27 mouse cellular contexts compared by ENCODE assay signal in the genomic region with DNA sequence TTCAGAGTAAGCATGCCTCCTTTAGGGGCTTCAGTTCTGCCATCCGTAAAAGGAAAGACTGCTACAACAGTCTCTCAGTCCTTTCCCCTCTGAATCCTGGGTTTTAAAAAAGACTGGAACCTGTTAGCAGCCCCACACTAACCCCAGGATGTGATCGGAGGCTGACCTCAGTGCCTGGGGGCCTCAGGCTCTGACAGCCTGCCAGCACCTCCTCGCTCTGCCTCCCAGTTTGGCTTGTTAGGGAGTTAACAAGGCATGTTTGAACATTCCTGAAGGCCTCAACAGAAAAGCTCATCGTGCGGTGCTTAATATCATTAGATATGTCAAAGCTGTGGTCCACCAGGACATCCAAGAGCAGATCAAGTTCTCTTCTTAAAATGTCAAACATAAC. TPM values are rescaled to one million over a fixed set of nuclear protein-coding genes. Genes with fewer than 3 reads are reported as not detected.
DNase-seq lines count a peak whose midpoint lies in the region; ATAC-seq lines count a peak whose summit lies in the region.
"Had no signal": no experiment of that assay in that cellular context is flagged by ENCODE, and none has a peak within 500 bp of the region (broad histone marks: within the 10 kb centered on the region; RNA-seq: fewer than 3 reads in every experiment).

No protein-coding gene starts in this region.

- no peaks in the 10 kb centered on the region for H3K27me3 ChIP-seq in heart, embryonic 13.5 days (replicated peaks)
- no peaks in the 10 kb centered on the region for H3K27me3 ChIP-seq in kidney, embryonic 14.5 days (ENCODE audit: control insufficient read depth, insufficient read depth, low read length)
- no peaks in the 10 kb centered on the region for H3K27me3 ChIP-seq in embryonic facial prominence, embryonic 13.5 days
- H3K27me3 ChIP-seq in limb, embryonic 12.5 days, result no peaks in the 10 kb centered on the region
- H3K27me3 ChIP-seq: intestine, embryonic 15.5 days; liver, embryonic 15.5 days; midbrain, embryonic 12.5 days; neural tube, embryonic 15.5 days had no signal

- H3K9ac ChIP-seq in heart, embryonic 13.5 days, result no peak overlapping the region
- no peak overlapping the region for H3K9ac ChIP-seq in kidney, embryonic 14.5 days (ENCODE audit: low read depth, low read length)
- no peak overlapping the region for H3K9ac ChIP-seq in embryonic facial prominence, embryonic 13.5 days
- H3K9ac ChIP-seq in limb, embryonic 12.5 days (replicated peaks), result no peak overlapping the region
- H3K9ac ChIP-seq: hindbrain, embryonic 14.5 days; intestine, embryonic 15.5 days; liver, embryonic 15.5 days; midbrain, embryonic 12.5 days; neural tube, embryonic 15.5 days had no signal

- H3K27ac ChIP-seq in heart, embryonic 13.5 days (replicated peaks), result peak overlapping the region; percentile 17; the same call in 1 of the 2 replicates
- no peak overlapping the region for H3K27ac ChIP-seq in kidney, embryonic 14.5 days (ENCODE audit: low read depth, low read length)
- H3K27ac ChIP-seq in embryonic facial prominence, embryonic 13.5 days, result peak overlapping the region; percentile 73
- H3K27ac ChIP-seq in limb, embryonic 12.5 days, result peak overlapping the region; percentile 69
- H3K27ac ChIP-seq: heart, embryonic 10.5 days; hindbrain, embryonic 14.5 days; intestine, embryonic 15.5 days; liver, embryonic 15.5 days; macrophage; midbrain, embryonic 12.5 days; neural tube, embryonic 15.5 days had no signal

- H3K4me1 ChIP-seq in heart, embryonic 13.5 days, result 0 out of 2 replicates have a peak, but pooled peaks cover 6% of the 10 kb centered on the region
- peaks cover 6% of the 10 kb centered on the region; the same call in 1 of the 2 replicates for H3K4me1 ChIP-seq in kidney, embryonic 14.5 days (ENCODE audit: control insufficient read depth, insufficient read depth, low read length)
- peaks cover 15% of the 10 kb centered on the region for H3K4me1 ChIP-seq in embryonic facial prominence, embryonic 13.5 days
- peaks cover 18% of the 10 kb centered on the region for H3K4me1 ChIP-seq in limb, embryonic 12.5 days (replicated peaks)
- H3K4me1 ChIP-seq: intestine, embryonic 15.5 days; liver, embryonic 15.5 days; midbrain, embryonic 12.5 days; neural tube, embryonic 15.5 days had no signal

- no peak for DNase-seq in heart, postnatal 10 days
- DNase-seq in kidney, postnatal 14 days, result peak; percentile 15
- no peak for DNase-seq in urinary bladder, postnatal 4 days (ENCODE audit: low spot score in 2 of 2)
- DNase-seq in cerebellum, adult 18-20 months, result no peak
- DNase-seq: B cell, adult 2 months; cerebellum, adult 9-10 months; gastrocnemius, postnatal 14 days; heart, postnatal 36 days; left cerebral cortex, postnatal 4 days; thymus, postnatal 36 days had no signal

- H3K9me3 ChIP-seq in heart, embryonic 13.5 days, result no peaks in the 10 kb centered on the region
- no peaks in the 10 kb centered on the region for H3K9me3 ChIP-seq in kidney, embryonic 14.5 days (ENCODE audit: control insufficient read depth, low read length)
- no peaks in the 10 kb centered on the region for H3K9me3 ChIP-seq in embryonic facial prominence, embryonic 13.5 days
- H3K9me3 ChIP-seq in limb, embryonic 12.5 days, result 0 out of 2 replicates have a peak, but pooled peaks cover 3% of the 10 kb centered on the region
- H3K9me3 ChIP-seq: heart, embryonic 10.5 days; intestine, embryonic 15.5 days; liver, embryonic 15.5 days; midbrain, embryonic 12.5 days; neural tube, embryonic 15.5 days had no signal

- WGBS in heart, embryonic 13.5 days, result 41% methylated on average over 5 of the region's 5 CpGs
- 33% methylated on average over 5 of the region's 5 CpGs for WGBS in kidney, embryonic 14.5 days
- 28% methylated on average over 5 of the region's 5 CpGs for WGBS in embryonic facial prominence, embryonic 13.5 days
- 20% methylated on average over 5 of the region's 5 CpGs for WGBS in limb, embryonic 12.5 days

- no peaks in the 10 kb centered on the region for H3K36me3 ChIP-seq in heart, embryonic 13.5 days
- no peaks in the 10 kb centered on the region for H3K36me3 ChIP-seq in kidney, embryonic 14.5 days (ENCODE audit: control insufficient read depth, insufficient read depth, low read length)
- H3K36me3 ChIP-seq in embryonic facial prominence, embryonic 13.5 days, result no peaks in the 10 kb centered on the region
- H3K36me3 ChIP-seq in limb, embryonic 12.5 days, result no peaks in the 10 kb centered on the region
- H3K36me3 ChIP-seq: heart, embryonic 10.5 days; intestine, embryonic 15.5 days; liver, embryonic 15.5 days; midbrain, embryonic 12.5 days; neural tube, embryonic 15.5 days had no signal

- no peak overlapping the region for H3K4me3 ChIP-seq in heart, embryonic 13.5 days
- H3K4me3 ChIP-seq in kidney, embryonic 14.5 days (ENCODE audit: low read length), result no peak overlapping the region
- H3K4me3 ChIP-seq in embryonic facial prominence, embryonic 13.5 days, result no peak overlapping the region
- no peak overlapping the region for H3K4me3 ChIP-seq in limb, embryonic 12.5 days (replicated peaks)
- H3K4me3 ChIP-seq: heart, embryonic 10.5 days; intestine, embryonic 15.5 days; liver, embryonic 15.5 days; midbrain, embryonic 12.5 days; myocyte; neural tube, embryonic 15.5 days had no signal

- no peak for ATAC-seq in heart, embryonic 13.5 days (ENCODE audit: extremely low read depth, insufficient number of reproducible peaks, low FRiP score, low TSS enrichment)
- no peak for ATAC-seq in kidney, embryonic 14.5 days (ENCODE audit: low FRiP score, low TSS enrichment)
- no peak for ATAC-seq in embryonic facial prominence, embryonic 13.5 days (ENCODE audit: insufficient number of reproducible peaks, insufficient read depth, low FRiP score, low TSS enrichment, low read depth)
- no peak; the same call in 1 of the 2 replicates for ATAC-seq in limb, embryonic 12.5 days (ENCODE audit: insufficient number of reproducible peaks, insufficient read depth, low FRiP score, low TSS enrichment, low read depth)
- ATAC-seq: intestine, embryonic 15.5 days had no signal

- H3K4me2 ChIP-seq in heart, embryonic 13.5 days, result no peak overlapping the region
- H3K4me2 ChIP-seq in kidney, embryonic 14.5 days (replicated peaks; ENCODE audit: low read depth, low read length), result no peak overlapping the region
- H3K4me2 ChIP-seq in embryonic facial prominence, embryonic 13.5 days, result no peak overlapping the region
- no peak overlapping the region for H3K4me2 ChIP-seq in limb, embryonic 12.5 days
- H3K4me2 ChIP-seq: hindbrain, embryonic 14.5 days; intestine, embryonic 15.5 days; liver, embryonic 15.5 days; midbrain, embryonic 12.5 days; neural tube, embryonic 15.5 days had no signal

- intact Hi-C loops in heart, postnatal 10 days (cut with DNase I), result no loop called here

RNA-seq across cellular contexts. Expression of a gene that starts 24.0 kb away (rescaled TPM):
- polyA plus RNA-seq in heart, embryonic 13.5 days (2015; fragmentation: Nextera tagmentation; extraction: Ambion mirVana), result 0.11 TPM in 1 of 2 replicates, not detected in the other
- total RNA-seq in heart, postnatal 10 days (2021), result not detected
- polyA plus RNA-seq in kidney, embryonic 14.5 days (2014; fragmentation: Nextera tagmentation; extraction: Ambion mirVana), result 0.11 and 0.12 TPM in 2 replicates
- polyA plus RNA-seq in embryonic facial prominence, embryonic 13.5 days (2015; fragmentation: Nextera tagmentation; extraction: Ambion mirVana), result 0.11 and 0.21 TPM in 2 replicates
- 0.15 and 0.28 TPM in 2 replicates for polyA plus RNA-seq in limb, embryonic 12.5 days (2016; fragmentation: Nextera tagmentation; extraction: Ambion mirVana)
- total RNA-seq: adrenal gland, postnatal 4 days; common myeloid progenitor, adult 5-6 weeks; heart, postnatal 36 days; left cerebral cortex, adult 18-20 months; left cerebral cortex, postnatal 4 days had no signal
- polyA plus RNA-seq: forebrain, embryonic 11.5 days; heart, embryonic 10.5 days; hindbrain, embryonic 14.5 days; intestine, embryonic 15.5 days; liver, embryonic 15.5 days; lung, embryonic 16.5 days; macrophage; midbrain, embryonic 12.5 days; myocyte; neural tube, embryonic 15.5 days had no signal

RNA-seq across cellular contexts. Expression of a gene that starts 41.4 kb away (rescaled TPM):
- 46.5 and 50.0 TPM in 2 replicates for polyA plus RNA-seq in heart, embryonic 13.5 days (2015; fragmentation: Nextera tagmentation; extraction: Ambion mirVana)
- total RNA-seq in heart, postnatal 10 days (2021), result 10 to 100 TPM; 69.6 to 75.1 TPM
- 88.7 and 115 TPM in 2 replicates for polyA plus RNA-seq in kidney, embryonic 14.5 days (2014; fragmentation: Nextera tagmentation; extraction: Ambion mirVana)
- 77.6 and 79.5 TPM in 2 replicates for polyA plus RNA-seq in embryonic facial prominence, embryonic 13.5 days (2015; fragmentation: Nextera tagmentation; extraction: Ambion mirVana)
- 66.2 and 70.8 TPM in 2 replicates for polyA plus RNA-seq in limb, embryonic 12.5 days (2016; fragmentation: Nextera tagmentation; extraction: Ambion mirVana)
